Mouse (Mus musculus) C2C12 (cell line): ENCODE data around the gene Sdhaf1.

Experiments
- CEBPB ChIP-seq: IDR thresholded peaks from one replicate; pipeline ENCODE4 v1.6.1; 2011; ENCODE audit warnings: low read depth, mild to moderate bottlenecking, control low read depth, moderate library complexity
- CTCF ChIP-seq: IDR thresholded peaks from one replicate; pipeline ENCODE4 v1.5.1; 2011; ENCODE audit not compliant: control insufficient read depth, insufficient read depth, insufficient read length

DNA sequence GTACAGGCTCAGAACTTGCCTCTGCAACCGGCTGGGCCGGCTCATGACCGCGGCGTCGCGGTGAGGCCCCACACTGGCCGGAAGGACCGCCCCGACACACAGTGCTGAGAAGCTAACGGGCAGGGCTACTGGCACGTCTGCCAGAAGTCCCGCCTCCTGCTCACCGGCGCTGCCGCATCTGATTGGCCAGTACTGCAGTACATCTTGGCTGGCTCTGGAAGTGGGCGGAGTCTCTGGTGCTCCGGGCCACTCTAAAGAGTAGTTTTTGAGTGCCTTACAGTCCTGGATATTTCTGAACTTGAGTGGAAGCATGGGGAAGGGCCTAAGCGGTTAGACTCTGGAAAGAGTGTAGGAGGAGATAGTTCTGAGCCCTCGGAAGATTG is 1.4 kb downstream of the Sdhaf1 start:
- TF ChIP-seq CTCF = no peak
- TF ChIP-seq CEBPB = no peak
